Mouse (Mus musculus) lung, postnatal 0 days (tissue): ENCODE measurements around the gene Pias1. TPM values are rescaled to one million over a fixed set of nuclear protein-coding genes. Genes with fewer than 3 reads are reported as not detected.

ENCODE experiments used
- ATAC-seq: fragments of 200-750 bp; cut with Nextera tagmentation; 2 replicates; pipeline ENCODE4 v1.8.0; 2017; ENCODE audit warnings: moderate library complexity
- DNase-seq: peaks from one replicate; pipeline ENCODE4 v3.0.0-alpha.2; 2016; ENCODE audit warnings: low spot score
- H3K27ac ChIP-seq: fragments of 300-500 bp; sonication (generic); 2 replicates; pipeline ENCODE4 v1.5.1; 2014; ENCODE audit warnings: antibody characterized with exemption, mild to moderate bottlenecking, low read length, mixed read lengths
- H3K27me3 ChIP-seq: fragments of 300-500 bp; sonication (generic); replicated peaks from 2 replicates; pipeline ENCODE4 v1.6.1; 2014; ENCODE audit warnings: low read length, mixed read lengths; ENCODE audit not compliant: insufficient read depth
- H3K36me3 ChIP-seq: fragments of 300-500 bp; sonication (generic); 2 replicates; pipeline ENCODE4 v1.6.1; 2014; ENCODE audit warnings: low read length, mixed read lengths; ENCODE audit not compliant: insufficient read depth
- H3K4me1 ChIP-seq: fragments of 300-500 bp; sonication (generic); 2 replicates; pipeline ENCODE4 v1.6.1; 2014; ENCODE audit warnings: antibody characterized with exemption, low read depth, low read length, mixed read lengths; ENCODE audit not compliant: insufficient read depth
- H3K4me2 ChIP-seq: fragments of 300-500 bp; sonication (generic); replicated peaks from 2 replicates; pipeline ENCODE4 v1.6.1; 2014; ENCODE audit warnings: low read depth, mild to moderate bottlenecking, low read length, moderate library complexity, mixed read lengths
- H3K4me3 ChIP-seq: fragments of 300-500 bp; sonication (generic); 2 replicates; pipeline ENCODE4 v1.5.1; 2014; ENCODE audit warnings: low read depth, low read length
- H3K9ac ChIP-seq: fragments of 300-500 bp; sonication (generic); replicated peaks from 2 replicates; pipeline ENCODE4 v1.6.1; 2014; ENCODE audit warnings: low read depth, mild to moderate bottlenecking
- H3K9me3 ChIP-seq: fragments of 300-500 bp; sonication (generic); 2 replicates; pipeline ENCODE4 v1.6.1; 2016; ENCODE audit warnings: low read length, mixed read lengths
- CTCF ChIP-seq: IDR thresholded peaks from 2 replicates; pipeline ENCODE4 v1.5.1; 2016; ENCODE audit warnings: antibody characterized with exemption, mild to moderate bottlenecking
- EP300 ChIP-seq: IDR thresholded peaks from 2 replicates; pipeline ENCODE4 v1.6.1; 2016; ENCODE audit warnings: antibody characterized with exemption, mild to moderate bottlenecking, control low read depth
- WGBS: fragments of 180-500 bp; shearing (Covaris S2); extraction: QIAGEN DNeasy Blood & Tissue Kit; methylation state at CpG from one replicate; pipeline ENCODE4 v1.1.7; 2014; 5-methylcytosine and 5-hydroxymethylcytosine counted together
- polyA plus RNA-seq: library from polyadenylated mRNA; unstranded; fragments of >200 nt; fragmentation: Nextera tagmentation; extraction: Ambion mirVana; gene quantifications from 2 replicates; pipeline ENCODE4 v1.2.1, GENCODE M21; 2015

The Pias1 gene
- polyA plus RNA-seq, 1 experiment from 2014 or later: 59.6 TPM

- Histone ChIP-seq H3K9ac (peak overlapping the region; percentile 88), H3K27ac (peak overlapping the region; percentile 92), H3K4me2 (peak overlapping the region; percentile 83), H3K36me3 (no peaks in the 10 kb centered on the region; the same call in 1 of the 2 replicates), H3K4me1 (0 out of 2 replicates have a peak, but pooled peaks cover 2% of the 10 kb centered on the region), H3K4me3 (peak overlapping the region; percentile 85), H3K9me3 (no peaks in the 10 kb centered on the region), H3K27me3 (no peaks in the 10 kb centered on the region)
- WGBS: 3% methylated on average over 16 of the region's 17 CpGs
- TF ChIP-seq CTCF: no peak
- no peak for TF ChIP-seq EP300
- ATAC-seq (0 out of 2 replicates have a peak, but pooled peaks have one; percentile 3), DNase-seq (no peak)
These were observed 8.1 kb downstream of the Pias1 start for GRCm38 (mm10) chr9:62979461-62980161.

- ATAC-seq (no peak), DNase-seq (no peak)
- Histone ChIP-seq H3K27ac (no peak overlapping the region), H3K9ac (no peak overlapping the region), H3K36me3 (no peaks in the 10 kb centered on the region; the same call in 1 of the 2 replicates), H3K9me3 (no peaks in the 10 kb centered on the region), H3K4me2 (no peak overlapping the region; the same call in 1 of the 2 replicates), H3K4me3 (no peak overlapping the region), H3K27me3 (no peaks in the 10 kb centered on the region), H3K4me1 (0 out of 2 replicates have a peak, but pooled peaks cover 2% of the 10 kb centered on the region)
- WGBS: 49% methylated on average over 4 of the region's 4 CpGs
- TF ChIP-seq CTCF: no peak
- no peak for TF ChIP-seq EP300
These were observed 10.6 kb downstream of the Pias1 start for GRCm38 (mm10) chr9:62977152-62977551.

- no peak for ATAC-seq
- no peaks in the 10 kb centered on the region for H3K9me3 ChIP-seq
- TF ChIP-seq EP300 (no peak), CTCF (no peak)
- H3K4me1 ChIP-seq: 0 out of 2 replicates have a peak, but pooled peaks cover 2% of the 10 kb centered on the region
- 11% methylated on average over 2 of the region's 2 CpGs for WGBS
- H3K4me2 ChIP-seq: no peak overlapping the region
- H3K36me3 ChIP-seq: no peaks in the 10 kb centered on the region; the same call in 1 of the 2 replicates
- H3K9ac ChIP-seq: no peak overlapping the region
- no peak overlapping the region for H3K27ac ChIP-seq
- H3K4me3 ChIP-seq: no peak overlapping the region
- DNase-seq: no peak
- H3K27me3 ChIP-seq: no peaks in the 10 kb centered on the region
These were observed 11.9 kb downstream of the Pias1 start for GRCm38 (mm10) chr9:62975830-62976229.

DNA sequence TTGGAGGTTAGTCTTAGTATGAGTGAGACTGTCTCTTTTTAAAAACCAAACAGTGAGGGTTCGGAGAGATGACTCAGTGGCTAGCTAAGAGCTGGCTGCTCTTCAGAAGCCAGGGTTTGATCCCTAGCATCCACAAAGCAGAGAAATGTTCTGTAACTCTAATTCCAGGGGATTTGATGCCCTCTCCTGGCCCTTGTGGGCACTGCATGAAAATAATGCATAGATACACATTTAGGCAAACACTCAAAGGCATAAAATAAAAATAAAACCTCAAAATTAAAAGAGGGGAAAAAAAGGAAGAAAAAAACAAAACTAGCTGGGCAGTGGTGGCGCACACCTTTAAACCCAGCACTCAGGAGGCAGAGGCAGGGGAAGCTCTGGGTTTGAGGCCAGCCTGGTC is 13.3 kb downstream of the Pias1 start:
- TF ChIP-seq EP300 (no peak), CTCF (peak; percentile 64)

GRCm38 (mm10) chr9:62972073-62972745 is 15.5 kb downstream of the Pias1 start:
- peak overlapping the region; percentile 9; the same call in 1 of the 2 replicates for H3K4me2 ChIP-seq
- no peaks in the 10 kb centered on the region for H3K27me3 ChIP-seq
- no peak overlapping the region for H3K9ac ChIP-seq
- no peak for TF ChIP-seq EP300
- TF ChIP-seq CTCF: peak; percentile 56
- no peaks in the 10 kb centered on the region; the same call in 1 of the 2 replicates for H3K36me3 ChIP-seq
- DNase-seq: peak; percentile 51
- WGBS: 57% methylated on average over 10 of the region's 10 CpGs
- peak overlapping the region; percentile 38; the same call in 1 of the 2 replicates for H3K27ac ChIP-seq
- no peak overlapping the region for H3K4me3 ChIP-seq
- ATAC-seq: peak; percentile 79
- no peaks in the 10 kb centered on the region for H3K9me3 ChIP-seq
- H3K4me1 ChIP-seq: peaks cover 9% of the 10 kb centered on the region; the same call in 1 of the 2 replicates

More for the DNA sequence above, 13.3 kb downstream of the Pias1 start:
- no peaks in the 10 kb centered on the region; the same call in 1 of the 2 replicates for H3K36me3 ChIP-seq
- no peak for DNase-seq
- H3K9me3 ChIP-seq: no peaks in the 10 kb centered on the region
- WGBS: 91% methylated on average over 2 of the region's 2 CpGs
- H3K4me3 ChIP-seq: no peak overlapping the region
- H3K27ac ChIP-seq: no peak overlapping the region
- ATAC-seq: no peak
- no peak overlapping the region for H3K9ac ChIP-seq
- H3K4me2 ChIP-seq: no peak overlapping the region
- peaks cover 7% of the 10 kb centered on the region; the same call in 1 of the 2 replicates for H3K4me1 ChIP-seq
- H3K27me3 ChIP-seq: no peaks in the 10 kb centered on the region

- ATAC-seq (no peak), DNase-seq (no peak)
- H3K4me1 ChIP-seq: peaks cover 12% of the 10 kb centered on the region; the same call in 1 of the 2 replicates
- no peak overlapping the region for H3K27ac ChIP-seq
- no peaks in the 10 kb centered on the region; the same call in 1 of the 2 replicates for H3K36me3 ChIP-seq
- no peak for TF ChIP-seq EP300
- no peak for TF ChIP-seq CTCF
- no peaks in the 10 kb centered on the region for H3K27me3 ChIP-seq
- no peak overlapping the region for H3K4me2 ChIP-seq
- no peaks in the 10 kb centered on the region for H3K9me3 ChIP-seq
- H3K9ac ChIP-seq: no peak overlapping the region
- H3K4me3 ChIP-seq: no peak overlapping the region
These were observed 17.4 kb downstream of the Pias1 start for GRCm38 (mm10) chr9:62970345-62970744.
